Mouse (Mus musculus): ENCODE data around the gene Stx3. TPM values are rescaled to one million over a fixed set of nuclear protein-coding genes. Genes with fewer than 3 reads are reported as not detected.

Stx3 gene
- polyA plus RNA-seq, 1 experiment = 2.6 TPM

GRCm38 (mm10) chr19:11810003-11810758 lies 9.0 kb downstream of the Stx3 start:
- Histone ChIP-seq H3K36me3 (replicated peaks; ENCODE audit: low read length) (no peaks in the 10 kb centered on the region), H3K4me1 (peaks cover 23% of the 10 kb centered on the region), H3K9me3 (no peaks in the 10 kb centered on the region), H3K27me3 (replicated peaks) (peaks cover 32% of the 10 kb centered on the region), H3K4me3 (replicated peaks) (no peak overlapping the region)
- TF ChIP-seq FLI1 (IDR thresholded peaks at IDR 0.05; ENCODE audit: low read length) = no peak
- no peak for TF ChIP-seq GATA1 (IDR thresholded peaks at IDR 0.05; ENCODE audit: borderline replicate concordance, low read length)

GRCm38 (mm10) chr19:11808452-11808851 lies 10.8 kb downstream of the Stx3 start:
- H3K4me3 ChIP-seq (replicated peaks) = no peak overlapping the region
- TF ChIP-seq FLI1 (IDR thresholded peaks at IDR 0.05; ENCODE audit: low read length) (no peak), GATA1 (IDR thresholded peaks at IDR 0.05; ENCODE audit: borderline replicate concordance, low read length) (no peak)
- H3K4me1 ChIP-seq = peaks cover 17% of the 10 kb centered on the region
- H3K27me3 ChIP-seq (replicated peaks) = peaks cover 19% of the 10 kb centered on the region
- H3K36me3 ChIP-seq (replicated peaks; ENCODE audit: low read length) = no peaks in the 10 kb centered on the region
- H3K9me3 ChIP-seq = no peaks in the 10 kb centered on the region

- Histone ChIP-seq H3K4me3 (replicated peaks) (no peak overlapping the region), H3K27me3 (replicated peaks) (peaks cover 15% of the 10 kb centered on the region), H3K4me1 (peaks cover 14% of the 10 kb centered on the region), H3K36me3 (replicated peaks; ENCODE audit: low read length) (no peaks in the 10 kb centered on the region), H3K9me3 (no peaks in the 10 kb centered on the region)
- TF ChIP-seq GATA1 (IDR thresholded peaks at IDR 0.05; ENCODE audit: borderline replicate concordance, low read length) (no peak), FLI1 (IDR thresholded peaks at IDR 0.05; ENCODE audit: low read length) (no peak)
Measured at GRCm38 (mm10) chr19:11807822-11808221, 11.4 kb downstream of the Stx3 start.

GRCm38 (mm10) chr19:11807251-11807650 lies 12.0 kb downstream of the Stx3 start:
- TF ChIP-seq FLI1 (IDR thresholded peaks at IDR 0.05; ENCODE audit: low read length) = no peak
- no peak for TF ChIP-seq GATA1 (IDR thresholded peaks at IDR 0.05; ENCODE audit: borderline replicate concordance, low read length)
- H3K4me1 ChIP-seq = peaks cover 13% of the 10 kb centered on the region
- H3K9me3 ChIP-seq = no peaks in the 10 kb centered on the region
- peaks cover 14% of the 10 kb centered on the region for H3K27me3 ChIP-seq (replicated peaks)
- no peak overlapping the region for H3K4me3 ChIP-seq (replicated peaks)
- no peaks in the 10 kb centered on the region for H3K36me3 ChIP-seq (replicated peaks; ENCODE audit: low read length)

GRCm38 (mm10) chr19:11804423-11804822 lies 14.8 kb downstream of the Stx3 start:
- H3K4me3 ChIP-seq (replicated peaks) = no peak overlapping the region
- no peaks in the 10 kb centered on the region for H3K9me3 ChIP-seq
- peaks cover 10% of the 10 kb centered on the region for H3K4me1 ChIP-seq
- H3K36me3 ChIP-seq (replicated peaks; ENCODE audit: low read length) = no peaks in the 10 kb centered on the region
- TF ChIP-seq GATA1 (IDR thresholded peaks at IDR 0.05; ENCODE audit: borderline replicate concordance, low read length) (no peak), FLI1 (IDR thresholded peaks at IDR 0.05; ENCODE audit: low read length) (no peak)
- peaks cover 3% of the 10 kb centered on the region for H3K27me3 ChIP-seq (replicated peaks)

- H3K4me1 ChIP-seq = no peaks in the 10 kb centered on the region
- H3K27me3 ChIP-seq (replicated peaks) = peaks cover 3% of the 10 kb centered on the region
- no peaks in the 10 kb centered on the region for H3K9me3 ChIP-seq
- TF ChIP-seq FLI1 (IDR thresholded peaks at IDR 0.05; ENCODE audit: low read length) (no peak), GATA1 (IDR thresholded peaks at IDR 0.05; ENCODE audit: borderline replicate concordance, low read length) (no peak)
- no peaks in the 10 kb centered on the region for H3K36me3 ChIP-seq (replicated peaks; ENCODE audit: low read length)
- no peak overlapping the region for H3K4me3 ChIP-seq (replicated peaks)
Measured at GRCm38 (mm10) chr19:11800531-11801315, 18.5 kb downstream of the Stx3 start.

- Histone ChIP-seq H3K36me3 (replicated peaks; ENCODE audit: low read length) (no peaks in the 10 kb centered on the region), H3K4me3 (replicated peaks) (no peak overlapping the region), H3K27me3 (replicated peaks) (peaks cover 12% of the 10 kb centered on the region), H3K9me3 (no peaks in the 10 kb centered on the region), H3K4me1 (peaks cover 10% of the 10 kb centered on the region)
- TF ChIP-seq FLI1 (IDR thresholded peaks at IDR 0.05; ENCODE audit: low read length) = no peak
- TF ChIP-seq GATA1 (IDR thresholded peaks at IDR 0.05; ENCODE audit: borderline replicate concordance, low read length) = no peak
Measured at GRCm38 (mm10) chr19:11794447-11794846, 24.8 kb downstream of the Stx3 start.

- Histone ChIP-seq H3K27me3 (replicated peaks) (peaks cover 15% of the 10 kb centered on the region), H3K36me3 (replicated peaks; ENCODE audit: low read length) (no peaks in the 10 kb centered on the region), H3K4me3 (replicated peaks) (no peak overlapping the region), H3K9me3 (no peaks in the 10 kb centered on the region), H3K4me1 (peaks cover 10% of the 10 kb centered on the region)
- TF ChIP-seq FLI1 (IDR thresholded peaks at IDR 0.05; ENCODE audit: low read length) (no peak), GATA1 (IDR thresholded peaks at IDR 0.05; ENCODE audit: borderline replicate concordance, low read length) (no peak)
Measured at GRCm38 (mm10) chr19:11793741-11794359, 25.4 kb downstream of the Stx3 start.

GRCm38 (mm10) chr19:11791825-11792224 lies 27.4 kb downstream of the Stx3 start:
- TF ChIP-seq FLI1 (IDR thresholded peaks at IDR 0.05; ENCODE audit: low read length) (no peak), GATA1 (IDR thresholded peaks at IDR 0.05; ENCODE audit: borderline replicate concordance, low read length) (no peak)
- no peaks in the 10 kb centered on the region for H3K36me3 ChIP-seq (replicated peaks; ENCODE audit: low read length)
- peaks cover 13% of the 10 kb centered on the region for H3K27me3 ChIP-seq (replicated peaks)
- peak overlapping the region; percentile 50 for H3K4me3 ChIP-seq (replicated peaks)
- no peaks in the 10 kb centered on the region for H3K9me3 ChIP-seq
- H3K4me1 ChIP-seq = peaks cover 10% of the 10 kb centered on the region
